Mouse (Mus musculus) adrenal gland, postnatal 36 days (tissue): ENCODE measurements around the gene Gm20388. TPM values are rescaled to one million over a fixed set of nuclear protein-coding genes. Genes with fewer than 3 reads are reported as not detected.

Source experiments
- DNase-seq, 2 experiments: peaks; one replicate each; pipeline ENCODE4 v3.0.0; 2021; ENCODE audit warnings: mixed read lengths in 1 of 2
- total RNA-seq, 2 experiments: library from RNA; stranded (reverse); gene quantifications; 2 replicates each; pipeline ENCODE4 v1.2.3; 2021

Gm20388 gene
- total RNA-seq, 2 experiments from 2014 or later = 2.4 to 7.4 TPM

- DNase-seq = no peak
Measured at GRCm38 (mm10) chr8:120169119-120169518, 258.5 kb downstream of the Gm20388 start.

- peak; percentile 27 to 50 for DNase-seq
Measured at GRCm38 (mm10) chr8:120173195-120173594, 262.6 kb downstream of the Gm20388 start.

GRCm38 (mm10) chr8:120174606-120175005 is 264.0 kb downstream of the Gm20388 start:
- no peak for DNase-seq

- no peak for DNase-seq
Measured at GRCm38 (mm10) chr8:120176605-120177004, 266.0 kb downstream of the Gm20388 start.

GRCm38 (mm10) chr8:120177318-120178123 is 266.9 kb downstream of the Gm20388 start, which contains the start of gene Fam92b:
Gene Fam92b (minus strand): TSS chr8:120177466.
- DNase-seq = peak; percentile 66 to 69

- no peak for DNase-seq
Measured at GRCm38 (mm10) chr8:120178124-120178514, 267.5 kb downstream of the Gm20388 start.

- DNase-seq = peak; percentile 92
Measured at GRCm38 (mm10) chr8:120179027-120179431, 268.4 kb downstream of the Gm20388 start.

GRCm38 (mm10) chr8:120180445-120180970 is 269.9 kb downstream of the Gm20388 start:
- DNase-seq = no peak

GRCm38 (mm10) chr8:120181274-120181673 is 270.6 kb downstream of the Gm20388 start:
- peak in 1 of 2 experiments; percentile 53 for DNase-seq

- DNase-seq = peak in 1 of 2 experiments; percentile 43
Measured at GRCm38 (mm10) chr8:120181861-120182414, 271.3 kb downstream of the Gm20388 start.

- no peak for DNase-seq
Measured at GRCm38 (mm10) chr8:120184366-120184765, 273.7 kb downstream of the Gm20388 start.

- DNase-seq = peak in 1 of 2 experiments; percentile 54
Measured at GRCm38 (mm10) chr8:120184850-120185792, 274.5 kb downstream of the Gm20388 start.

GRCm38 (mm10) chr8:120186454-120186853 is 275.8 kb downstream of the Gm20388 start:
- DNase-seq = peak; percentile 67 to 70

GRCm38 (mm10) chr8:120188510-120188909 is 277.9 kb downstream of the Gm20388 start:
- DNase-seq = peak; percentile 66 to 75

GRCm38 (mm10) chr8:120189440-120189839 is 278.8 kb downstream of the Gm20388 start:
- DNase-seq = peak; percentile 48 to 53

- DNase-seq = no peak
Measured at GRCm38 (mm10) chr8:120190107-120190809, 279.6 kb downstream of the Gm20388 start.

- DNase-seq = peak; percentile 98 to 99
Measured at GRCm38 (mm10) chr8:120190810-120191413, 280.3 kb downstream of the Gm20388 start.

GRCm38 (mm10) chr8:120191633-120192032 is 281.0 kb downstream of the Gm20388 start:
- no peak for DNase-seq

- no peak for DNase-seq
Measured at GRCm38 (mm10) chr8:120192118-120192517, 281.5 kb downstream of the Gm20388 start.

- no peak for DNase-seq
Measured at GRCm38 (mm10) chr8:120201351-120201750, 290.7 kb downstream of the Gm20388 start.

- DNase-seq = no peak
Measured at GRCm38 (mm10) chr8:120202546-120202945, 291.9 kb downstream of the Gm20388 start.
